Mouse (Mus musculus): ENCODE measurements at regions not wholly inside any gene's neighbourhood (a gene's known extent, or its start where the extent isn't known, plus 50 kb on each side); places are given as distances from the start of the nearest gene placed in this dataset.
A peak's percentile ranks its signal among the peaks of the same experiment; 100 is the strongest.

DNA sequence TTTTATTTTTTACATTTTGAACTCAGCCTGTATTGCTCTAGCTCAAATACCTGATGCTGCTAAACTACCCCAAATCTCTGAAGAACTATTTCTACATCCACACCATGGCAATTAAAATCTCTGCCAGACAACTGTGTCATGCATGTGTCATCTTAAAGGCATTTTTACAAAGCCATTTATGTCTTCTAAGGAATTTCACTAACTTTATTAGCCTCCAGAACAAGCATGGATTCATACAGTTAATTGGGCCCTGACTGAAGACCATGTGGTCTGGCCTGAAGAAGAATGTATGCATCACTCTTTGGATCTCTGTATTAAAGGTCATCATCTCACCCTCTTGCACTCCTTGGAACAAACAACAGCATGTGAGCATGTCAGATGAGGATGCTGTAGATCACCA is 593.5 kb downstream of the Efna5 start:
- no peak for DNase-seq (ENCODE audit: low read depth, low spot score)

GRCm38 (mm10) chr17:62287127-62287526 is 594.0 kb downstream of the Efna5 start:
- DNase-seq (ENCODE audit: low read depth, low spot score) = no peak

DNA sequence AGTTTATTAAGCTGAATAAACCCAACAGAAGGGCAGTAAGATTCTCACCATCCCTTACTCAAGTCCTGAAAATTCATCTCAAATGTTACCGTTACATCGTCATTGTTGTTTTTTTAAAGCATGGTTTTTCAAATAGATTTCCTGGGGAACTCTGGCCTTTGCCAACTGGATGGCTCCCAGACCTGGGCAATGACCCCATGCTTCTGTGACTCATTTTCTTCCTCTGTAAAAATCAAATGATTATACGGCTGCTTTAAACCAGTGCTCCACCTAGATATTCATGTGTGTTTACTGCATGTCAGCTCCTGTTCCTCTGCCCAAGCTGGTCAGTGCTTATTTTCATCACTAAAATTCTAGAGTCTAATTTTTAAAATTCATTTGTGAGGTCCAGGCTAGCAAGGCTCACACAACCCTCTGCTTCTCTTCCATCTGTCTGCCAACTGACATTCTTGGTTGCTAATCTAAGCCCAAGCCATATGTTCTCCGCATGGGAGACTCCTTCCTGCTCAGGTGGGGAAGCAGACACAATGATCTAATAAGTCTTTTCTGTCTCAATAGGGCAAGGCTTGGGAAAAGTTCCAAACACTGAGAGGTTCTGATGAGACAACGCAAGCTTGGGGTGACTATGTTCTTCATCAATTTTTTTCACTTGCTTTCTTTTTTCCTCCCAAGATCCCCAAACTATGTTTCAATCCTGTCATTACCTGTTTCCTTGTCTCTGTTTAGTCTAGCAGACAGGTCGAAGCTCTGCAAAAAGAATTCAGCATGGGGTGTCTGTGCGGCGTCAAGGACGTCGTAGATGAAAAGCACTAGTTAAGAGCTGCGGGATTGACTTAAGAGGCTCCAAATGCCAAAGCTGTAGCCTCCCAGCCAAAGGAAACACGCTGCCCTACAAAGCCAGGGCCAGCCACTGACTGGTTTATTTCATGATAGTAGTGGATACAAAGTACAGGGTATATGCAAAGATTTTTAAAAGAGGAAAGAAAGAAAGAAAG is 594.7 kb downstream of the Efna5 start:
- DNase-seq (ENCODE audit: low read depth, low spot score) = no peak

DNA sequence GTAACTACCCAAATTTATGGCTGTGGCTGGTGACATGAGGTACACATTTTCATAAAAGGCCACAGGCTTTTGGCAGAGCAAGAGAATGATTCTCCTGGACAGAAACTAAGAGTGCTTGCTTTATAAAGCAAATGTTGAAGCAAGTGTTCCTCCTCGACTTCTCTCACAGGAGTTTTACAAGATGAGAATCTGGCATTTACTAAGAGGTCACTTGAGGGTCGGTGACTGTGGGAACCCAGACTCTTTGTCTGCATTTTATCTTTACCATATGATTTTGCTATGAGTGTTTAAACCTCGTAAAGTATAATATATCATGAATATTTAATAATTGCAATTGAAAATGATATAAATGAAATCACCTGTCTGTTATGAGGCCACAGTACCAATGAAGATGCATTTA is 600.9 kb downstream of the Efna5 start:
- no peak for DNase-seq (ENCODE audit: low read depth, low spot score)

GRCm38 (mm10) chr17:62271399-62271798 is 609.7 kb downstream of the Efna5 start:
- no peak for DNase-seq (ENCODE audit: low read depth, low spot score)

- no peak for DNase-seq (ENCODE audit: low read depth, low spot score)
Measured at GRCm38 (mm10) chr17:62269279-62269678, 611.8 kb downstream of the Efna5 start.

DNA sequence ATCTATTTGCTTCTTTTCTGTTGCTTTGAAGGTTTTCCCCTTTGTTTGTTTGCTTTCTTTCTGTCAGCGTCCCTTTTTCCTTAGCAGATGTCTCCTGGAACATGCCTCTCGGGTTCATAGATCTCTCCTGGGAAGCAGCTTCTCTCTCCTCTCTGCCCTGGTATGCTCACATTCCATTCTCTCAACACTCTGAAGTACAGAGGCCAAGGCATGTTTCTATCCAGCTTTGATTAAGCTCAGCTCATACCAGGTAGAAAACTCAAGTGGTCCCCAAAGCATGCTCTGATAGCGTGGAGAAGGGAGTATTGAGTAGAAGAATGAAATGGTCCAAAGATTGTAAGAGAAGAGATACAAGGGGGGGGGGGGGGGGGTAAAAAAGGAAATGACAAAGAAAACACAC is 627.7 kb downstream of the Efna5 start:
- no peak for DNase-seq (ENCODE audit: low read depth, low spot score)

DNA sequence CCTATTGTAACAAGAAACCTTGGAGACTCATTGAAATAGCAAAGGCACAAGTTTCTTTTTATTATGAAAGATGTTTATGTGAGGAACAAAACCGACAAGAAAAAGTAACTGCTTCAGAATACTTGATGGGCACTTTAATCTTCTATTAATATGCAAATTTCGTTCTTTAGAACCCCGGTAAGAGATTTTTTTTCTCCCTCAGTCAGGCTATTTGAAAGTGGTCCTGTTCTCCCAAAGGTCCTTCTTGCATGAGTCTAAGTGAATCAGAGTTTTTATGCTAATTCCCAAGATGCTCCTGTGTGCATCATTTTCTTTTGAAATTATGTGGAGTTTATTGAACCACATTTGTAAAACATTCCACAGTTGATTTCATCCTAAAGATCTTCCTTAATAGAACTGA is 633.1 kb downstream of the Efna5 start:
- DNase-seq (ENCODE audit: low read depth, low spot score) = peak; percentile 4

DNA sequence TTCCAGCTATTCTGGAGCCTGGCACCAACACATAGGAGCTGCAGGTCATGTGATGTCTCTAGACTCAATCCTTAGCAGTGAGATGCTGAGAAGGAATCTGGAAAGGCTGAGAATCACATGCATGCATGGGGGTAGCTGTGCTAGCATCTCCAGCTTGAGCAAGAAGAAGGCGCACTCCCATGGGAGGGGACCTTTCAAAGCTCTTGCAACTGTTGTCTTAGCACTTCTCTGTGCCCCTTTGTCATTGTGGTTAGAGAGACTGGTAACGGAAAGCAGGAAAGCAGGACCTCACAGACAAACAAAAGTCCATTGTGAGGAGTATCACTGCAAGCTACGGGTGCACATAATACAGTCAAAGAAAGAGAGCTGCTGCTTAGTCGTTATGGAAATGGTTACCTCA is 634.5 kb downstream of the Efna5 start:
- peak; percentile 4 for DNase-seq (ENCODE audit: low read depth, low spot score)

DNA sequence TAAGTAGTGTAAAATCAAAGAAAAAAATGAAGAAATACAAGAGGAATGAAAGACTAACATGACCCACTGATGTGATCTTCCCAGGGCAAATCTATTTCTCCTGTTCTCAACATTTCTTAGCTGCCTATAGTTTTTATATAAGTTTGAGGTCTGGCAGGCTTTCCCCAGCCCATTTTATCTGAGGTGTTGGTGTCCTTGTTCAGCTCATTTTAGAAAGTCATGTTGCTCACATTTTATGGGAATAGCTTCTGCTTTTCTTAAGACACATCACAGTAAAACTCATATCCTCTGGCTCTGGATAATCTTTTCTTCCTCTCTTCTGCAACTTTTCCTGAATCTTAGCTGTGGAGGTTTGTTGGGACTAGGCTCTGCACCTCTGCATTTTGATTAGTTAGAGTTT is 650.2 kb downstream of the Efna5 start:
- no peak for DNase-seq (ENCODE audit: low read depth, low spot score)

- DNase-seq (ENCODE audit: low read depth, low spot score) = no peak
Measured at GRCm38 (mm10) chr17:62210441-62211025, 670.6 kb downstream of the Efna5 start.

DNA sequence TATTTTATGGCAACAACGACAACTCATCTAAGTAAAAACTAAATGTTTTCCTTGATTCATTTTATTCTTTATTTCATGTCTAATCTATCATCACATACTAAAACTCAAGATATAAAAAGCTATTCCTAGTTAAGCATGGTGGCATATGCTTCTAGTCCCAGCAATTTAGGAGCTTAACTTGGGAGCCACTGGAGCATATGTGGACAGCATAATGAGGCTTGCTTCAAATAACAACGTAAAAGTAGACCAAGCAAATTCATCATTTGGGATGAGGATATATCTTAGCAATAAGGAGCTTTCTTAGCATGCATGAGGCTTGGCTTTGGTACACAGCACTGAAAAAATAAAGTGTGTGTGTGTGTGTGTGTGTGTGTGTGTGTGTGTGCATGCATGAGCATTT is 678.5 kb downstream of the Efna5 start:
- DNase-seq (ENCODE audit: low read depth, low spot score) = no peak

DNA sequence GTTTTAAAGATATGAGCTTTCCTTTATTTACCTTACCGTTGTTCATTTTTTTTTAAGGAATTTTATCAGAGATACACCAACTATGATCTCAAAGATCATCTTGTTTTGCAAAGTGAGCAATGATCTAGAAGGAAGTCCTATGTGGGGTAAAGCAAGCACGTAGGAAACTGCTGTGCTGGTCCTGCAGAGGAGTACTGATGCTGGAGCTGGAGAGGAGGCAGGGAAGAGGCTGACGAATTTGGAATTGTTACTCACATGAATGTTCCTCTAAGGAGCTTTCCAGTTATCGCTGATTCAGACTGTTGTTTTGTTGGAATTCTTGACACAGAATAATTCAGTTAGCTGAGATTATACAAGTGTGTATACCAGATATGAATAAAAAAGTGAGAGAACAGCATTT is 680.6 kb downstream of the Efna5 start:
- DNase-seq (ENCODE audit: low read depth, low spot score) = no peak

DNA sequence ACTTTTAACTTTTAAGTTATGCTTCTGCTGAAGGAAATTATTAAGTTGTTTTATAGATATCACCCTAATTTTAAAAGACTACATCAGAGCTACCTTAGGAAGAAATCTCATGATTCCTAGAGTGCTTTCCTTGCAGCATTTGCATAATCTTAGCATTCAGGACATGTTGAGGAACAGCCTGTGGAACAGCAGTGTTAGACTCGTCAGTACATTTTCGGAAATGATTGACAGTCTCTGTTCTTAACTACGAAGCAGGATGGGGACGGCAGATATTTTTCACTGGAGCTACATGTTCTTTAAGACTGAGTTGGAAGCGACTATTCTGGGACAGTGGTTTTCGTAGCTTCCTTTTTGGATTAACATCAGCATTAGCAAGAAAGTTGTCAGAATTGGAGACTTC is 681.6 kb downstream of the Efna5 start:
- DNase-seq (ENCODE audit: low read depth, low spot score) = no peak

GRCm38 (mm10) chr17:62178612-62179210 is 702.4 kb downstream of the Efna5 start:
- DNase-seq (ENCODE audit: low read depth, low spot score) = no peak

DNA sequence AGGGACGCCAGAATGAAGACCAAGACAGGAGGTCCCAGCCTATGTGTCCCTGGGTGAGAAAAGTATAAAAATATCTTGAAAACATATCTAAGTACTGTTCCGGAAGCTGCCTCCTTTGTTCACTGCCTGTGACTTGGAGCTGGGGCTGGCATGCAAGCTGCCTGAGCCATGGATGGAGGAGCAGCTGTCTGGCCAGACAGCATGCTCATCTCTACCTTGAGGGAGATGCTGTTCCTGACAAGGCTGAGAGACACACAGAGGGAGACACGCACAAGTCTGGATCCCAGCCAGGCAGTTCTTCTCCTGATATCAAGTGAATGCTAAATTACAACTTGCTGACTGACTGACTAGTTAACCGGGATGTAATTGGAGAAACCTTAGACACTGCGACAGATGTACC is 704.8 kb downstream of the Efna5 start:
- DNase-seq (ENCODE audit: low read depth, low spot score) = no peak

DNA sequence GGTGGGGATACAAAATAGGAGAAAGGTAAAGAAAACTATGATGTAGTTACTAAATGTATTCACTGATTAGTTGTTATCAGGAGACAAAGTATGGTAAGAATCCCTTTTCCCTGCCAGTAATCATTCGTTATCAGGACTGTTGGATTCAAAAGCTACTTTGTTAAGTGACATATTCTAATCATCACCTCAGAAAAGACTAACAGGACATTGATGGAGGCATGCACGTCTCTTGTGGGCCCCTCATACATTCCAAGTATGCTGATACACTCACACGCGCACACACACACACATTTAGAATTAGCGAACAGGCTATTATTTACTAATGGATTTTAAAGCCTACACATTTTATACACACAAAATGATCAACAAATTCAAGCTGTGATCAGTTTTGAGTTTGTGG is 708.8 kb downstream of the Efna5 start:
- DNase-seq (ENCODE audit: low read depth, low spot score) = no peak

DNA sequence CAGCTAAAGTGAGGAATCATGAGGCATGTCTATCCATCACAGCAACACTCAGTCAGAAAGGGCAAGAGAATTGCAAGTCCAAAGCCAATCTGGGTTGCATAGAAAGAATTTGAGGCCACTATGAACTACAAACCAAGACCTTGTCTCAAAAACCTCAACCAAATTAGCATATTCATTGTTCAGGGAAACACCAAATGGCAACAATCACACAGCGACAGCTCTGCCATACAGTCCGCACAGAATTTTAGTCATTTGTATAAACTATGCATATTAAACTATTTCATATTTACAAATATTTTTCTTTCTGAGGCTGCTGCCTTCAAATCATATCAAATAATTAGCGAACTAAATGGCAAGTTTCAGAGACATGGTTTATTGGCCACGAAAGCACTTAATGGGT is 709.6 kb downstream of the Efna5 start:
- no peak for DNase-seq (ENCODE audit: low read depth, low spot score)

DNA sequence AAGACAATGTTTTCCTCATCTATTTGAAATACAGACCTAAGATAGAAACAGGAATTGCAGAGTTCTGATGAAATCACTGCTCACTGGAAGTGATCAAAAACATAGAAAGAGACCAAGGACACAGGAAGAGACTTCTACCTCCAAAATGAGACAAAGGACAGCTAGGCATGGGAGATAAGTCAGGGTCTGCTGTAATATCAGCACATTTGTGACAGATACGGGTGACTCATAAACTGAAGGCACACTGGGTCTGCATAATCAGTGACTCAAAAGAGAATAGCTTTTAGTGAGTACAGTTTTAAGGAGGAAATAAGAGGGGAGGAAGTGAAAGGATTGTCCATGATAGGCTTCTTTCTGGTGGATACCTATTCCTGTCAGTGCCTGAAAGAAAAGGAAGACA is 719.7 kb downstream of the Efna5 start:
- no peak for DNase-seq (ENCODE audit: low read depth, low spot score)

- DNase-seq (ENCODE audit: low read depth, low spot score) = no peak
Measured at GRCm38 (mm10) chr17:62160301-62160700, 720.8 kb downstream of the Efna5 start.

DNA sequence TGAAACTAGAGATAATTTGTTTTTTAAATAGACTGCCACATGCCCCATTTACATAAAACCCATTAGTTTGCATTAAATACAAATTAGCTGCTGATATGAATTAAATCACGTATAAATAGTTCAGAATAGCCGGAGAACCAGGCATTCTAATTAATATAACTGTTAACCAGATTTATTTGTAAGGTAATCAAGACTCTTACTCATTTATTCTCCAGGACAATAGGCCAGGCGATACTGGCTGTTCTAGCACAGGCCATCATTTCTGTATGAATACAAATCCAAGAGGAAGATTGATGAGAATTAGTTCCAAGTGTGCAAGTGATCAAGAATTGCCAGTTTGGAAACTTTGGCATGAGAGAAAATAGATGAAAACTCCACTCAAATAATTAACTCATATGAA is 746.1 kb downstream of the Efna5 start:
- no peak for DNase-seq (ENCODE audit: low read depth, low spot score)

DNA sequence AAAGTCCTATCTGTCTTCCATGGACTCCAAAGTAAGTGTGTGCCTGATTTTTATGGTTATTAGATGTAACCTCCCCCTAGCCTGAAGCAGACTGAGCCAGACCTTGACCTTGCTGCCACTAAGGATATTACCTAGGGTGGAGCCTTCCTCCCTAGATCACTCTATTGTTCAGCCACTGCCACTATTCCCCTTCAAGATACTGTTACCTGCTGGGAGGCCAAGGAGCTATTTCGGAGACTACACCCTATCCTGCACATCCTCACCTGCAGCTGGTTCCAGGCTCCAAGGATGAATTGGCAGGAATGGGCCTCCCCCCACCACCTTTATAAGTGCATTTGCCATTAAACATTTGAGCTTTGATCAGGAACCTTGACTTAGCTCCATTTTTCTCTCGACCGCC is 769.4 kb downstream of the Efna5 start:
- DNase-seq (ENCODE audit: low read depth, low spot score) = peak; percentile 83

DNA sequence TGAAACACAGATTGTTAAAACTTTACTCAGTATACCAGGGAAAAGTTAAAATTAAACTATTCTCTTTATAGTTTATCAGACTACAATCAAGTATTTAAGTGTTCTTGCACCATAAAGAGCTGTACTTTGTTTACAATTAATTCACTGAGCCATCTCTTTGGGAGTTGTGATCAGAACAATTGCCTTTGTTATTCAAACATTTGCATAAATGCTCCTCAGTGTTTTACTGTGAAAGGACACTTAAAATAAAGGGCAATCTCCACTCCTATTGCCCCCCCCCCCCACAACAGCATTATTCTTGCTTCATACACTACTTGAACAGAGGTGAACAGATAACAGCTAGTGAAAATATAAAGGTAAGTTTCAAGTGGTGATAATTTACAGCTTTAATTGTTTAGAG is 772.1 kb downstream of the Efna5 start:
- DNase-seq (ENCODE audit: low read depth, low spot score) = peak; percentile 72

Data from ES-CJ7 (cell line).